Mouse (Mus musculus) ES-E14 (cell line): ENCODE results near the gene Arrdc5.

Experiments
- HCFC1 ChIP-seq: IDR thresholded peaks from 2 replicates; pipeline ENCODE4 v1.6.1; 2012; ENCODE audit warnings: low read length, inconsistent platforms, borderline replicate concordance; ENCODE audit not compliant: insufficient read depth
- MAFK ChIP-seq: IDR thresholded peaks from 2 replicates; pipeline ENCODE4 v1.6.1; 2014; ENCODE audit warnings: mild to moderate bottlenecking, low read depth, low read length, inconsistent platforms; ENCODE audit not compliant: insufficient read depth
- ZNF384 ChIP-seq: IDR thresholded peaks from 2 replicates; pipeline ENCODE4 v1.6.1; 2012; ENCODE audit warnings: low read depth, low read length, inconsistent platforms

GRCm38 (mm10) chr17:56325450-56326152 is 25.5 kb upstream of the Arrdc5 start, which contains the start of gene Kdm4b:
- no peak for TF ChIP-seq ZNF384
- TF ChIP-seq HCFC1, result no peak; the same call in 1 of the 2 replicates
- no peak for TF ChIP-seq MAFK
